Mouse (Mus musculus): ENCODE results near the gene Gm28635. TPM values are rescaled to one million over a fixed set of nuclear protein-coding genes. Genes with fewer than 3 reads are reported as not detected.

Gene Gm28635
- polyA plus RNA-seq (2012; rRNA removed; ENCODE audit: low replicate concordance): not detected in 2 replicates

DNA sequence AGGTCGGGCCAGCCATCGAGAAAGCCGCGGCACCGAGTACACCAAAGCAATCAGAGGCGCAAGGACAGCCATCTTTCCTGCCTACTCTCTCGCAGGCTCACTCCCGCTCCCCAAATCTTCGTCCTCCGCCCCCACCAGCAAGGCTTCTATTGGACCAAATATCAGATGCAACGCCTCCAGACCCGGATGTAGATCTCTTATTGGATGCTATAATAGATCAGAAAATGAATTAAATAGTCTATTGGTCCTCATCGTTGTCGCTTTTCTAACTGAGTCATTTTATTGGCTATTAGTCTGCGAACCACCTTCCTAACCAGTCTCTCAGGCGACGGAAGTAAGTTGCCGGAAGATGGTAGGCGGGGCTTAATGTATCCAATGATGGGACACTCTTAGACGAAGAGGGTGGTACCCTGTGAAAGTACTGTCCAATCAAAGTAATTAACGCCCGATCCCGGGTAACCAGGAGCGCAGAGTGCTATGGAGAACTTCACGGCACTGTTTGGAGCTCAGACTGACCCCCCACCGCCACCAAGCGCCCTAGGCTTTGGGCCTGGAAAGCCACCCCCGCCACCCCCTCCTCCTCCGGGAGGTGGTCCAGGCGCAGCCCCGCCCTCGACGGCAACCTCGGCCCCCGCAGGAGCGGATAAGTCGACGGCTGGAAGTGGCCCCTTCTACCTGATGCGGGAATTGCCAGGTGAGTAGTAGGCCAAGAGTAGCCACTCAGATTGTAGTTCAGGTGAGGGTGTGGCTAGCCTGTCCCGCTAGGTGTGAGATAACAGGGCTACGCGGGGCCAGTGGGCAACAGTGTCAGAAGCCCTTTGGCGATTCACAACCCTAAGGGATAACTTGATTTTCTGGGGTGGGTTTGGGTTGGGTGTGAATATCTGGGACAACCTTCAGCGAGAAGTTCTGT is at the start of gene Gm28635, which contains the start of gene Med19:
TSS of gene Gm28635 (minus strand) at position 74 of the 913 bp plus-strand sequence.
TSS of gene Med19 (plus strand) at position 435 of the 913 bp plus-strand sequence.

GRCm38 (mm10) chr2:84727172-84727858 is 49.5 kb upstream of the Gm28635 start, which contains the start of gene Clp1:
TSS of gene Clp1 (minus strand) at chr2:84727350.

GRCm38 (mm10) chr2:84714811-84715561 is 37.1 kb upstream of the Gm28635 start, which contains the start of gene Zdhhc5:
TSS of gene Zdhhc5 (minus strand) at chr2:84715180.

DNA sequence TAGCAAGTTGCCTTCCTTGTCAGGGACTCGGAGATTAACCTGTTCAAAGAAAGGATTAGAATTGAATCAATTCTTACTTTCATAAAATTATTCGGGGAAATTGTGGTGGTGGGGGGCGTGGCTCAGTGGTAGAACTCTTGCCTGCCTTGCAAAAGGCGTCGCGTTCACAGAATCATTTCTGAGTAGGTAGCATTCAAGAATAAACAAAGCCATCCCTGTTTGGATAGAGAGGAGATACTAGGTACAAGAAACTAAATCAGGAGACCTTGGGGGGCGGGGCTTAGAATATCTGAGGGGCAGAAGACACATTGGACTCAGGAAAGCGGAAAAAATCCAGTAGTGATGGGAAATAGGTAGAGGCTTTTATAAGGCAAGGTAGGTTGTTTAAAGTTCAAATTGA is 1.2 kb upstream of the Gm28635 start, which contains the start of gene Tmx2:
TSS of gene Tmx2 (minus strand) at position 125 of the 400 bp plus-strand sequence.

GRCm38 (mm10) chr2:84670569-84670933 is 7.3 kb downstream of the Gm28635 start, which contains the start of gene Selenoh:
TSS of gene Selenoh (minus strand) at chr2:84670770.

GRCm38 (mm10) chr2:84658806-84659205 is 19.0 kb downstream of the Gm28635 start, which contains the start of gene Btbd18:
TSS of gene Btbd18 (plus strand) at chr2:84659079.

DNA sequence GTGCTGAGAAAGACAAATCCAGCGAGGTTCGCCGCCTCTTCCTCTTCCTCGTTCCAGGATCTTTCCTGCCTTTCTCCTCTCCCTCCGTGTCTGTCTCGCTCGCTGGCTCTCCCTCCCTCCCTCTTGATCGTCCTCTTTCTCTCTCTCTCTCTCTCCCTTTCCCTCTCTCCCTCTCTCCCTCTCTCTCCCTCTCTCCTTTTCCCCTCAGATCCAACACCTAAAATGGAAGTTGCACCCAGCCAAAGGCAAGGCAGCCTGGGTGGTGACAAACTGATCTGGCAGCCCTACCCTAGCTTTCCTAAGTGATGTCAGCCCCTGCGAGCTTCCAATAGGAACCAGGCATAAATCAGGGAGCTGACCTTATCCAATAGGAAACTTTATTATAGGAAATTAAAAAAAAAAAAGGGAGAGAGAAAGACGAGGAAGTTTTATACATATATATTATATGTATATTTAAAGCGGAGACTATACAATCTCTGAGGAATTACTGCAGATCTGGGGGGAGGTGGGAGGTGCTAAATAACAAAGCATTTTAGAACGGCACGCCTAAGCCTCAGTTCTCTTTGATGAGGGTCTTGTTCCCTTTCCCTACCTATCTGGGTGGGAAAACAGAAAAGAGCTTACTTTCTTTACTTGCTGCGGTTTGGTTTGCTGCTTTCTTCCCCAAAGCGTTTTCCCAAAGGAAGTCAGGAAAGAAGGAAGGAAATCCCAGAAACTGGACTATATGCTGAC is 27.2 kb downstream of the Gm28635 start, which contains the start of gene Ctnnd1:
TSS of gene Ctnnd1 (minus strand) at position 302 of the 732 bp plus-strand sequence.

Other genes with a start within 250 kb of the Gm28635 start
- gene Tfpi, start 201.3 kb downstream of the Gm28635 start, polyA plus RNA-seq (2012; rRNA removed; ENCODE audit: low replicate concordance): 2.3 and 8.7 TPM in 2 replicates
- gene Ctnnd1, start 27.3 kb downstream of the Gm28635 start, polyA plus RNA-seq (2012; rRNA removed; ENCODE audit: low replicate concordance): 27.4 and 52.9 TPM in 2 replicates
- gene Btbd18, start 19.0 kb downstream of the Gm28635 start, polyA plus RNA-seq (2012; rRNA removed; ENCODE audit: low replicate concordance): not detected in 2 replicates
- gene Selenoh, start 7.3 kb downstream of the Gm28635 start, polyA plus RNA-seq (2012; rRNA removed; ENCODE audit: low replicate concordance): 29.8 and 68.7 TPM in 2 replicates
- gene Med19, start 361 bp upstream of the Gm28635 start, polyA plus RNA-seq (2012; rRNA removed; ENCODE audit: low replicate concordance): 8.2 and 8.9 TPM in 2 replicates
- gene Tmx2, start 1.1 kb upstream of the Gm28635 start, polyA plus RNA-seq (2012; rRNA removed; ENCODE audit: low replicate concordance): 50.7 and 78.8 TPM in 2 replicates
- 40.8 and 51.4 TPM in 2 replicates for gene Zdhhc5, start 37.1 kb upstream of the Gm28635 start, polyA plus RNA-seq (2012; rRNA removed; ENCODE audit: low replicate concordance)
- gene Clp1, start 49.3 kb upstream of the Gm28635 start, polyA plus RNA-seq (2012; rRNA removed; ENCODE audit: low replicate concordance): 8.7 and 13.1 TPM in 2 replicates
- gene Ypel4, start 56.0 kb upstream of the Gm28635 start, polyA plus RNA-seq (2012; rRNA removed; ENCODE audit: low replicate concordance): 9.9 and 12.8 TPM in 2 replicates
- 2.1 and 3.1 TPM in 2 replicates for gene Gm19426, start 65.6 kb upstream of the Gm28635 start, polyA plus RNA-seq (2012; rRNA removed; ENCODE audit: low replicate concordance)
- 611 and 890 TPM in 2 replicates for gene Serping1, start 97.4 kb upstream of the Gm28635 start, polyA plus RNA-seq (2012; rRNA removed; ENCODE audit: low replicate concordance)
- gene Ube2l6, start 120.8 kb upstream of the Gm28635 start, polyA plus RNA-seq (2012; rRNA removed; ENCODE audit: low replicate concordance): 26.8 and 39.4 TPM in 2 replicates
- 8.6 TPM in 1 of 2 replicates, not detected in the other for gene Smtnl1, start 144.6 kb upstream of the Gm28635 start, polyA plus RNA-seq (2012; rRNA removed; ENCODE audit: low replicate concordance)
- gene Timm10, start 149.0 kb upstream of the Gm28635 start, polyA plus RNA-seq (2012; rRNA removed; ENCODE audit: low replicate concordance): 22.0 and 45.6 TPM in 2 replicates
- 51.6 and 66.7 TPM in 2 replicates for gene Slc43a1, start 160.8 kb upstream of the Gm28635 start, polyA plus RNA-seq (2012; rRNA removed; ENCODE audit: low replicate concordance)
- 11.3 and 38.0 TPM in 2 replicates for gene Rtn4rl2, start 208.7 kb upstream of the Gm28635 start, polyA plus RNA-seq (2012; rRNA removed; ENCODE audit: low replicate concordance)